Mouse (Mus musculus): ENCODE results near the gene Trim65. TPM values are rescaled to one million over a fixed set of nuclear protein-coding genes. Genes with fewer than 3 reads are reported as not detected.

Trim65 gene
- polyA plus RNA-seq, 1 experiment from 2014 or later, result 1.2 TPM

GRCm38 (mm10) chr11:116132366-116133333, 1.7 kb upstream of the Trim65 start:
- H3K27me3 ChIP-seq (ENCODE audit: insufficient read depth, low read length), result no peaks in the 10 kb centered on the region
- no peak for DNase-seq
- no peak overlapping the region for H3K9ac ChIP-seq (replicated peaks)
- 75% methylated on average over 16 of the region's 16 CpGs for WGBS (ENCODE audit: insufficient replicate concordance)
- no peak overlapping the region for H3K4me3 ChIP-seq (ENCODE audit: low read depth, low read length)
- H3K36me3 ChIP-seq (replicated peaks; ENCODE audit: insufficient read depth, low read length), result peaks cover 16% of the 10 kb centered on the region
- no peak overlapping the region for H3K27ac ChIP-seq (ENCODE audit: low read depth)
- H3K9me3 ChIP-seq (ENCODE audit: low read length), result no peaks in the 10 kb centered on the region
- H3K4me2 ChIP-seq (ENCODE audit: low read depth, low read length), result no peak overlapping the region
- no peak for ATAC-seq
- TF ChIP-seq CTCF (IDR thresholded peaks at IDR 0.05; ENCODE audit: low read depth) (peak; percentile 52), EP300 (IDR thresholded peaks at IDR 0.05; ENCODE audit: low read depth) (no peak)
- H3K4me1 ChIP-seq (ENCODE audit: insufficient read depth), result peaks cover 26% of the 10 kb centered on the region

DNA sequence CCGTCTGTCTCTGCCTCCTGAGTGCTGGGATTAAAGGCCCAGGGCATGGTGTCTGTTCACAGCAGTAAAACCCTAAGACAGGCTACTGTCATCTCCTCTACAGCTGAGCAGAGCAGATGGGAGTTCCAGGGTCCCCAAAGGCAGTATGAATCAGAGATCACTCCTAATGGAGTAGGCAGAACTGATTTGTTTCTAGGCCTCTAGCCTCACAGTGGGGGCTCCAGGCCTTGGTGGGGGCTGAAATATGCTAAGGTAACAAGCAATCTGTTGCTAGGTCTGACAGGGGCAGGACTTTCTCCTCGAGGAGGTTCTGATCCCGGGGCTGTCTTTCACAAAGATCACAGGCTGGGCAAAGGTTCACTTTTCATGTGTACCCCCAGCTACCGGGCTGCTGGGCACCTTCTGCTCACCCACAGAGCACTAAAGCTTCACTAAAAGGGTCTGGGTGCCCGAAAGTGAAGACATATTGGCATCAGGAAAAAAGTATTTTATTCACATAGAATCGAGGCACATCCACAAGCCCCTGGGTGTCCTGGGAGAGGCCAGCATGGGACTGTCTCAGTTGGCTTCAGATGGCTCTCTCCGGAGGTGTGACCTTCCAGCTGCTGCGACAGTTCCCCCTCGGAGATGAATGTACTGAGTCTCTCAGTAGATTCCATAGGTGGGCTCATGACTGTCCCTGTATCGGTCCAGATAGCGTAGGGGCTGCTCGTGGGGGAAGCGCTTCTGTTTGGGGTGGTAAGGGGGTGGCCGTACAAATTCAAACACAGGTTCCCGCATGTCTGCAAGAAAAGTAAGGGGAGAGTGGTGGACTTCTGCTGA, 632 bp upstream of the Trim65 start:
- no peak for TF ChIP-seq CTCF (IDR thresholded peaks at IDR 0.05; ENCODE audit: low read depth)
- TF ChIP-seq EP300 (IDR thresholded peaks at IDR 0.05; ENCODE audit: low read depth), result no peak
- peak overlapping the region; percentile 71 for H3K4me3 ChIP-seq (ENCODE audit: low read depth, low read length)
- ATAC-seq (no peak), DNase-seq (peak; percentile 16)
- H3K9me3 ChIP-seq (ENCODE audit: low read length), result no peaks in the 10 kb centered on the region
- 78% methylated on average over 15 of the region's 15 CpGs for WGBS (ENCODE audit: insufficient replicate concordance)
- H3K27me3 ChIP-seq (ENCODE audit: insufficient read depth, low read length), result no peaks in the 10 kb centered on the region
- H3K27ac ChIP-seq (ENCODE audit: low read depth), result peak overlapping the region; percentile 92
- peak overlapping the region; percentile 77 for H3K9ac ChIP-seq (replicated peaks)
- H3K4me1 ChIP-seq (ENCODE audit: insufficient read depth), result peaks cover 26% of the 10 kb centered on the region
- H3K36me3 ChIP-seq (replicated peaks; ENCODE audit: insufficient read depth, low read length), result peaks cover 16% of the 10 kb centered on the region
- peak overlapping the region; percentile 84 for H3K4me2 ChIP-seq (ENCODE audit: low read depth, low read length)

GRCm38 (mm10) chr11:116129993-116130487, 888 bp downstream of the Trim65 start:
- peaks cover 26% of the 10 kb centered on the region for H3K36me3 ChIP-seq (replicated peaks; ENCODE audit: insufficient read depth, low read length)
- H3K27me3 ChIP-seq (ENCODE audit: insufficient read depth, low read length), result no peaks in the 10 kb centered on the region
- TF ChIP-seq EP300 (IDR thresholded peaks at IDR 0.05; ENCODE audit: low read depth), result no peak
- no peak for TF ChIP-seq CTCF (IDR thresholded peaks at IDR 0.05; ENCODE audit: low read depth)
- H3K9me3 ChIP-seq (ENCODE audit: low read length), result no peaks in the 10 kb centered on the region
- peak overlapping the region; percentile 92 for H3K27ac ChIP-seq (ENCODE audit: low read depth)
- peaks cover 26% of the 10 kb centered on the region for H3K4me1 ChIP-seq (ENCODE audit: insufficient read depth)
- peak overlapping the region; percentile 77 for H3K9ac ChIP-seq (replicated peaks)
- DNase-seq (no peak), ATAC-seq (peak; percentile 15; the same call in 1 of the 2 replicates)
- peak overlapping the region; percentile 84 for H3K4me2 ChIP-seq (ENCODE audit: low read depth, low read length)
- H3K4me3 ChIP-seq (ENCODE audit: low read depth, low read length), result peak overlapping the region; percentile 71
- 22% methylated on average over 8 of the region's 8 CpGs for WGBS (ENCODE audit: insufficient replicate concordance)

DNA sequence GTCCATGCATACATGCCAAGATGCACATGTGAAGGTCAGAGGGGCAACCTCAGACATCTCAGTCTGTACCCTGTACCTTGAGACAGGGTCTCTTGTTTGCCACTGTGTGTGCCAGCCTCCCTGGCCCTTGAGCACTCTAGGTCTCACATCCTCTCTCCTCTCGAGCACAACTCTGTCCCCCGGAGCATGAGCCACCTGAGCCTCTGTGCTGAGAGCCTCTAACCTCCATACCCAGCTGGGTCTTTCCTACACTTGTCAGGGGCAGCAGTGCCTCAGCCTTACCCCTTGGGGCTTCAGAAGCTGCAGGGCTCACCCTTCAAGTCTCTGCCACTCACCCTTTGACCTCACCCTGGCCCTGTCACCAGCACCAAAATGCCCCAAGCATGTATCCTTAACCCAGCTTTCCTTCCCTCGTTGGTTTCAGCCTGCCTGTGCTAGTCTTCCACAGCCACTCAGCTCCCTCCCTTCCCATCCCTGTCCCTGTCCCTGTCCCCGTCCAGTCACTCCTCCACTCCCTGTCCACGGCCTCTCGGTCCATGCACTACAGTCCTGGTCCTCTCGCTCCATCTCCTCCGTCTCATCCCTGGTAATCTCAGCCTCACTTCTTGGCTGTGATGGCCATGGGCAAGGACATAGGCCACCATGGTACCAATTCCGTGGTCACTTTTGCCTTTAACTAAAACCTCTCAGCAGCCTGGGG, 1.7 kb downstream of the Trim65 start:
- DNase-seq (no peak), ATAC-seq (no peak)
- peaks cover 26% of the 10 kb centered on the region for H3K4me1 ChIP-seq (ENCODE audit: insufficient read depth)
- 0 out of 2 replicates have a peak overlapping the region, but pooled peaks have one; percentile 32 for H3K9ac ChIP-seq (replicated peaks)
- 0 out of 2 replicates have a peak overlapping the region, but pooled peaks have one; percentile 71 for H3K4me3 ChIP-seq (ENCODE audit: low read depth, low read length)
- 80% methylated on average over 9 of the region's 9 CpGs for WGBS (ENCODE audit: insufficient replicate concordance)
- no peak overlapping the region for H3K27ac ChIP-seq (ENCODE audit: low read depth)
- H3K27me3 ChIP-seq (ENCODE audit: insufficient read depth, low read length), result no peaks in the 10 kb centered on the region
- H3K36me3 ChIP-seq (replicated peaks; ENCODE audit: insufficient read depth, low read length), result peaks cover 25% of the 10 kb centered on the region; the same call in 1 of the 2 replicates
- H3K9me3 ChIP-seq (ENCODE audit: low read length), result no peaks in the 10 kb centered on the region
- TF ChIP-seq CTCF (IDR thresholded peaks at IDR 0.05; ENCODE audit: low read depth) (no peak), EP300 (IDR thresholded peaks at IDR 0.05; ENCODE audit: low read depth) (no peak)
- H3K4me2 ChIP-seq (ENCODE audit: low read depth, low read length), result peak overlapping the region; percentile 84

- TF ChIP-seq CTCF (IDR thresholded peaks at IDR 0.05; ENCODE audit: low read depth) (no peak), EP300 (IDR thresholded peaks at IDR 0.05; ENCODE audit: low read depth) (no peak)
- peaks cover 18% of the 10 kb centered on the region; the same call in 1 of the 2 replicates for H3K36me3 ChIP-seq (replicated peaks; ENCODE audit: insufficient read depth, low read length)
- DNase-seq (no peak), ATAC-seq (no peak)
- no peaks in the 10 kb centered on the region for H3K27me3 ChIP-seq (ENCODE audit: insufficient read depth, low read length)
- no peak overlapping the region for H3K4me3 ChIP-seq (ENCODE audit: low read depth, low read length)
- H3K27ac ChIP-seq (ENCODE audit: low read depth), result no peak overlapping the region
- peaks cover 26% of the 10 kb centered on the region for H3K4me1 ChIP-seq (ENCODE audit: insufficient read depth)
- no peaks in the 10 kb centered on the region for H3K9me3 ChIP-seq (ENCODE audit: low read length)
- H3K4me2 ChIP-seq (ENCODE audit: low read depth, low read length), result no peak overlapping the region
- 78% methylated on average over 9 of the region's 9 CpGs for WGBS (ENCODE audit: insufficient replicate concordance)
- no peak overlapping the region for H3K9ac ChIP-seq (replicated peaks)
Measured at GRCm38 (mm10) chr11:116127986-116128385, 2.9 kb downstream of the Trim65 start.
